Mouse (Mus musculus) MEL (cell line): ENCODE results near the gene Uqcr11.
A peak's percentile ranks its signal among the peaks of the same experiment; 100 is the strongest.

Source experiments
- CTCF ChIP-seq, 3 experiments: IDR thresholded peaks in 2 of 3; conservative IDR thresholded peaks in 1 of 3; 2 replicates each; pipeline ENCODE4 v1.5.1; 2011 to 2012; ENCODE audit warnings: low read length in 3 of 3, low read depth in 2 of 3, mild to moderate bottlenecking in 2 of 3, improper control_type of control experiment in 1 of 3, inconsistent platforms in 1 of 3, mixed read lengths in 1 of 3, moderate library complexity in 1 of 3; ENCODE audit not compliant: control insufficient read depth in 1 of 3, insufficient read depth in 1 of 3, poor library complexity in 1 of 3, severe bottlenecking in 1 of 3
- EP300 ChIP-seq, 2 experiments: IDR thresholded peaks; 2 replicates each; pipeline ENCODE4 v1.6.1; 2011; ENCODE audit warnings: improper control_type of control experiment in 2 of 2, low read length in 2 of 2, low read depth in 1 of 2, mild to moderate bottlenecking in 1 of 2
- GABPA ChIP-seq: IDR thresholded peaks from 2 replicates; pipeline ENCODE4 v1.6.1; 2012; ENCODE audit warnings: low read depth, mild to moderate bottlenecking, inconsistent platforms, low read length, improper control_type of control experiment, moderate library complexity
- GATA1 ChIP-seq: IDR thresholded peaks from 2 replicates; pipeline ENCODE4 v1.6.1; 2011; ENCODE audit warnings: low read depth, low read length, improper control_type of control experiment
- HCFC1 ChIP-seq: IDR thresholded peaks from 2 replicates; pipeline ENCODE4 v1.6.1; 2012; ENCODE audit warnings: low read depth, mild to moderate bottlenecking, inconsistent platforms, low read length, improper control_type of control experiment, moderate library complexity
- MXI1 ChIP-seq: IDR thresholded peaks from 2 replicates; pipeline ENCODE4 v1.6.1; 2011; ENCODE audit warnings: mild to moderate bottlenecking, low read depth, low read length, improper control_type of control experiment
- NRF1 ChIP-seq: IDR thresholded peaks from 2 replicates; pipeline ENCODE4 v1.6.1; 2014; ENCODE audit warnings: low read depth, mild to moderate bottlenecking, inconsistent platforms, low read length, improper control_type of control experiment, moderate library complexity; ENCODE audit not compliant: poor library complexity, insufficient read depth, severe bottlenecking
- POLR2A ChIP-seq, 2 experiments: IDR thresholded peaks; 2 replicates each; pipeline ENCODE4 v1.6.1; 2011 to 2012; ENCODE audit warnings: low read length in 2 of 2, mild to moderate bottlenecking in 2 of 2, control low read depth in 1 of 2, improper control_type of control experiment in 1 of 2, low read depth in 1 of 2, moderate library complexity in 1 of 2; ENCODE audit not compliant: control insufficient read depth in 1 of 2, insufficient read depth in 1 of 2, poor library complexity in 1 of 2
- USF1 ChIP-seq: IDR thresholded peaks from 2 replicates; pipeline ENCODE4 v1.6.1; 2014; ENCODE audit warnings: low read depth, mild to moderate bottlenecking, inconsistent platforms, low read length, improper control_type of control experiment, moderate library complexity

DNA sequence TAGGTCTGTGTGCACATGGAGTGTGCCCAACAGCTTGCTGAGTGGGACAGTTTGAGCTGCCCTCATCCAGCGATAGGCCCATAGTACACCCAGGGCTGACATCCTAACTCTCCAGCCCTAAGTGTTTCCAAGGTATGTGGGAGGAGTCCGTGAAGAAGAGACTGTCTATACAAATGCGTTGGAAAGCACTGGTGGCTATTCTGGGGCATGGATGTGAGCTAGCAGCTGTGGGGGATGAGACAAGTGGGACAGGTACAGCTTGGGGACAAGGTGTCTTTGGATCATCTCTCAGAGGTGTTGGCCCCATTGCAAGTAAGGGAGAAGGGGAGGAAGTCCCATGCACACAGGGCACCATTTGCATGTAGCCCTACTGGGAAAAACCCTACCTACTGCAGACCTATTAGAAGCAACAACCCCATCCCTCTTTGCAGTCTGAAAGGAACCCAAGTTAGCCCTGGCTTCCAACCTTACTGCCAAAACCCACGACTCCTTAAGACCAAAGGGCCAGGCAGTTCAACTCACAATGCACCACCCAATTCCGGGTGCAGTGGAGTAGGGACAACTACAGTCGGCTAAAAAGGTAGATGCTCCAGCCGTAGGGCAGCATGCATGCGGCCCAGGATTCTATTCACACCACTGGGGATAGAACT is 9.0 kb downstream of the Uqcr11 start:
- TF ChIP-seq HCFC1 (no peak), MXI1 (0 out of 2 replicates have a peak, but pooled peaks have one; percentile 33), CTCF (IDR thresholded peaks at IDR 0.05 in 2 of 3, conservative IDR thresholded peaks at IDR 0.05 in 1 of 3; ENCODE audit: control insufficient read depth in 1 of 3, insufficient read depth in 1 of 3, low read depth in 2 of 3, low read length in 3 of 3, poor library complexity in 1 of 3, severe bottlenecking in 1 of 3) (no peak), GABPA (no peak), USF1 (no peak), GATA1 (no peak), NRF1 (no peak), EP300 (IDR thresholded peaks at IDR 0.05; ENCODE audit: low read depth in 1 of 2, low read length in 2 of 2) (no peak), POLR2A (IDR thresholded peaks at IDR 0.05; ENCODE audit: control insufficient read depth in 1 of 2, insufficient read depth in 1 of 2, low read depth in 1 of 2, low read length in 2 of 2, poor library complexity in 1 of 2) (peak; percentile 31 to 48; a peak in 2 of 4 replicates)
